Mouse (Mus musculus) E14TG2a.4 (cell line): ENCODE results near the gene Il4ra.

Experiments
- H3K27me3 ChIP-seq: 2 replicates; pipeline ENCODE4 v1.6.1; 2014; ENCODE audit warnings: low read length, control low read depth; ENCODE audit not compliant: insufficient read depth
- H3K36me3 ChIP-seq: 2 replicates; pipeline ENCODE4 v1.6.1; 2014; ENCODE audit warnings: low read length, control low read depth; ENCODE audit not compliant: insufficient read depth
- H3K4me1 ChIP-seq: replicated peaks from 2 replicates; pipeline ENCODE4 v1.6.1; 2014; ENCODE audit warnings: low read depth, low read length, control low read depth
- H3K4me3 ChIP-seq: replicated peaks from 2 replicates; pipeline ENCODE4 v1.5.1; 2014; ENCODE audit warnings: mild to moderate bottlenecking, low read length
- H3K9me3 ChIP-seq: 2 replicates; pipeline ENCODE4 v1.6.1; 2014; ENCODE audit warnings: low read length, control low read depth
- CTCF ChIP-seq: conservative IDR thresholded peaks from 2 replicates; pipeline ENCODE4 v1.5.1; 2014; ENCODE audit warnings: low read length
- NANOG ChIP-seq: IDR thresholded peaks from 2 replicates; pipeline ENCODE4 v1.6.1; 2014; ENCODE audit warnings: borderline replicate concordance, low read length, mixed read lengths
- POU5F1 ChIP-seq: IDR thresholded peaks from 2 replicates; pipeline ENCODE4 v1.6.1; 2014; ENCODE audit warnings: low read length, borderline replicate concordance

The Il4ra gene

GRCm38 (mm10) chr7:125542335-125543050 is 9.4 kb upstream of the Il4ra start:
- TF ChIP-seq NANOG: no peak
- no peak for TF ChIP-seq CTCF
- no peak for TF ChIP-seq POU5F1
- Histone ChIP-seq H3K4me1 (peaks cover 3% of the 10 kb centered on the region; the same call in 1 of the 2 replicates), H3K27me3 (no peaks in the 10 kb centered on the region; the same call in 1 of the 2 replicates), H3K4me3 (no peak overlapping the region), H3K9me3 (no peaks in the 10 kb centered on the region), H3K36me3 (no peaks in the 10 kb centered on the region)

GRCm38 (mm10) chr7:125543497-125543896 is 8.4 kb upstream of the Il4ra start:
- H3K4me3 ChIP-seq: no peak overlapping the region
- no peak for TF ChIP-seq NANOG
- no peak for TF ChIP-seq CTCF
- TF ChIP-seq POU5F1: no peak
- no peaks in the 10 kb centered on the region for H3K36me3 ChIP-seq
- peaks cover 3% of the 10 kb centered on the region; the same call in 1 of the 2 replicates for H3K4me1 ChIP-seq
- H3K27me3 ChIP-seq: no peaks in the 10 kb centered on the region; the same call in 1 of the 2 replicates
- H3K9me3 ChIP-seq: no peaks in the 10 kb centered on the region

GRCm38 (mm10) chr7:125545331-125545730 is 6.6 kb upstream of the Il4ra start:
- H3K4me1 ChIP-seq: peaks cover 3% of the 10 kb centered on the region; the same call in 1 of the 2 replicates
- H3K36me3 ChIP-seq: no peaks in the 10 kb centered on the region
- TF ChIP-seq CTCF (no peak), NANOG (no peak), POU5F1 (no peak)
- H3K4me3 ChIP-seq: no peak overlapping the region
- H3K27me3 ChIP-seq: peaks cover 7% of the 10 kb centered on the region
- H3K9me3 ChIP-seq: no peaks in the 10 kb centered on the region

- TF ChIP-seq NANOG: no peak
- no peak for TF ChIP-seq CTCF
- TF ChIP-seq POU5F1: no peak
- no peaks in the 10 kb centered on the region for H3K9me3 ChIP-seq
- H3K27me3 ChIP-seq: peaks cover 21% of the 10 kb centered on the region
- no peak overlapping the region for H3K4me3 ChIP-seq
- no peaks in the 10 kb centered on the region for H3K36me3 ChIP-seq
- peaks cover 8% of the 10 kb centered on the region for H3K4me1 ChIP-seq
These were observed 5.2 kb upstream of the Il4ra start for GRCm38 (mm10) chr7:125546727-125547126.

GRCm38 (mm10) chr7:125549916-125550315 is 2.0 kb upstream of the Il4ra start:
- Histone ChIP-seq H3K4me1 (peaks cover 12% of the 10 kb centered on the region), H3K9me3 (no peaks in the 10 kb centered on the region), H3K4me3 (no peak overlapping the region), H3K36me3 (no peaks in the 10 kb centered on the region), H3K27me3 (peaks cover 50% of the 10 kb centered on the region)
- no peak for TF ChIP-seq POU5F1
- no peak for TF ChIP-seq CTCF
- no peak for TF ChIP-seq NANOG

- H3K36me3 ChIP-seq: no peaks in the 10 kb centered on the region
- no peak overlapping the region for H3K4me3 ChIP-seq
- no peaks in the 10 kb centered on the region for H3K9me3 ChIP-seq
- TF ChIP-seq POU5F1 (no peak), NANOG (no peak), CTCF (no peak)
- peaks cover 56% of the 10 kb centered on the region for H3K27me3 ChIP-seq
- H3K4me1 ChIP-seq: peaks cover 12% of the 10 kb centered on the region
These were observed 989 bp upstream of the Il4ra start for GRCm38 (mm10) chr7:125550881-125551381.

- no peak for TF ChIP-seq CTCF
- no peak for TF ChIP-seq POU5F1
- TF ChIP-seq NANOG: no peak
These were observed 1.1 kb downstream of the Il4ra start for GRCm38 (mm10) chr7:125552851-125553555.

GRCm38 (mm10) chr7:125553653-125554428 is 1.9 kb downstream of the Il4ra start:
- H3K4me3 ChIP-seq: no peak overlapping the region
- peaks cover 12% of the 10 kb centered on the region for H3K4me1 ChIP-seq

More at GRCm38 (mm10) chr7:125552851-125553555, 1.1 kb downstream of the Il4ra start:
- Histone ChIP-seq H3K27me3 (peaks cover 56% of the 10 kb centered on the region), H3K36me3 (no peaks in the 10 kb centered on the region), H3K4me3 (0 out of 2 replicates have a peak overlapping the region, but pooled peaks have one; percentile 81), H3K9me3 (no peaks in the 10 kb centered on the region), H3K4me1 (peaks cover 12% of the 10 kb centered on the region)

More at GRCm38 (mm10) chr7:125553653-125554428, 1.9 kb downstream of the Il4ra start:
- H3K36me3 ChIP-seq: no peaks in the 10 kb centered on the region
- H3K9me3 ChIP-seq: no peaks in the 10 kb centered on the region
- TF ChIP-seq CTCF: no peak
- TF ChIP-seq NANOG: no peak
- TF ChIP-seq POU5F1: no peak
- peaks cover 56% of the 10 kb centered on the region for H3K27me3 ChIP-seq
